Comparison of ENCODE assay signal across 9 mouse cellular contexts in genomic region chr13:37866846-37867245, GRCm38 (mm10).
A peak's percentile ranks its signal among the peaks of the same experiment; 100 is the strongest.
DNase-seq lines count a peak whose midpoint lies in the region; ATAC-seq and TF ChIP-seq lines count a peak whose summit lies in the region.
"Had no signal": no experiment of that assay in that cellular context is flagged by ENCODE, and none has a peak within 500 bp of the region (broad histone marks: within the 10 kb centered on the region; RNA-seq: fewer than 3 reads in every experiment).

No protein-coding gene starts in this region.

- TF ChIP-seq POLR2A in myocyte (IDR thresholded peaks at IDR 0.05; ENCODE audit: insufficient read length, low read depth): no peak

- H3K9ac ChIP-seq in heart, postnatal 0 days (replicated peaks; ENCODE audit: low read depth, low read length): no peak overlapping the region
- no peak overlapping the region for H3K9ac ChIP-seq in midbrain, embryonic 11.5 days (ENCODE audit: low read length)
- H3K9ac ChIP-seq in midbrain, embryonic 13.5 days (replicated peaks): no peak overlapping the region
- H3K9ac ChIP-seq in forebrain, embryonic 16.5 days (replicated peaks; ENCODE audit: low read depth, low read length): no peak overlapping the region

- H3K9me3 ChIP-seq in heart, postnatal 0 days (replicated peaks; ENCODE audit: control insufficient read depth, low read length): no peaks in the 10 kb centered on the region
- no peaks in the 10 kb centered on the region for H3K9me3 ChIP-seq in midbrain, embryonic 11.5 days (ENCODE audit: control insufficient read depth, low read length)
- no peaks in the 10 kb centered on the region for H3K9me3 ChIP-seq in midbrain, embryonic 13.5 days
- no peaks in the 10 kb centered on the region for H3K9me3 ChIP-seq in forebrain, embryonic 16.5 days (ENCODE audit: control insufficient read depth, low read length)

- TF ChIP-seq CTCF in heart, postnatal 0 days (IDR thresholded peaks at IDR 0.05; ENCODE audit: low read depth): no peak

- TF ChIP-seq EP300 in heart, postnatal 0 days (IDR thresholded peaks at IDR 0.05; ENCODE audit: low read depth): no peak

- no peak overlapping the region for H3ac ChIP-seq in myocyte (ENCODE audit: control insufficient read depth, insufficient read length)

- H3K4me2 ChIP-seq in heart, postnatal 0 days (ENCODE audit: low read depth, low read length): no peak overlapping the region
- H3K4me2 ChIP-seq in midbrain, embryonic 11.5 days: no peak overlapping the region
- no peak overlapping the region for H3K4me2 ChIP-seq in midbrain, embryonic 13.5 days (replicated peaks)
- H3K4me2 ChIP-seq in forebrain, embryonic 16.5 days (ENCODE audit: low read length): no peak overlapping the region
- peak overlapping the region; percentile 35 for H3K4me2 ChIP-seq in myocyte (ENCODE audit: low read depth)

- no peaks in the 10 kb centered on the region; the same call in 1 of the 2 replicates for H3K36me3 ChIP-seq in heart, postnatal 0 days (replicated peaks; ENCODE audit: control insufficient read depth, insufficient read depth, low read length)
- H3K36me3 ChIP-seq in midbrain, embryonic 11.5 days (ENCODE audit: control insufficient read depth, insufficient read depth, low read length): no peaks in the 10 kb centered on the region
- H3K36me3 ChIP-seq in midbrain, embryonic 13.5 days: no peaks in the 10 kb centered on the region
- no peaks in the 10 kb centered on the region for H3K36me3 ChIP-seq in forebrain, embryonic 16.5 days (ENCODE audit: control insufficient read depth, insufficient read depth)
- no peaks in the 10 kb centered on the region for H3K36me3 ChIP-seq in myocyte (ENCODE audit: control insufficient read depth, insufficient read depth)

- H3K27ac ChIP-seq in heart, postnatal 0 days (ENCODE audit: low read depth): peak overlapping the region; percentile 67
- no peak overlapping the region for H3K27ac ChIP-seq in midbrain, embryonic 11.5 days (ENCODE audit: low read depth, low read length)
- no peak overlapping the region for H3K27ac ChIP-seq in midbrain, embryonic 13.5 days
- no peak overlapping the region for H3K27ac ChIP-seq in forebrain, embryonic 16.5 days (ENCODE audit: low read length)

- H3K4me1 ChIP-seq in heart, postnatal 0 days (ENCODE audit: control insufficient read depth, insufficient read depth): peaks cover 38% of the 10 kb centered on the region
- H3K4me1 ChIP-seq in midbrain, embryonic 11.5 days (ENCODE audit: control insufficient read depth, insufficient read depth, low read length): peaks cover 13% of the 10 kb centered on the region; the same call in 1 of the 2 replicates
- H3K4me1 ChIP-seq in midbrain, embryonic 13.5 days (replicated peaks): peaks cover 28% of the 10 kb centered on the region
- 0 out of 2 replicates have a peak, but pooled peaks cover 2% of the 10 kb centered on the region for H3K4me1 ChIP-seq in forebrain, embryonic 16.5 days (replicated peaks; ENCODE audit: control insufficient read depth, insufficient read depth, low read length)

- peaks cover 97% of the 10 kb centered on the region for H3K79me2 ChIP-seq in myocyte (ENCODE audit: control insufficient read depth, insufficient read depth)

- WGBS in heart, postnatal 0 days: 32% methylated on average over 3 of the region's 3 CpGs
- WGBS in midbrain, embryonic 11.5 days: 38% methylated on average over 3 of the region's 3 CpGs
- 41% methylated on average over 3 of the region's 3 CpGs for WGBS in midbrain, embryonic 13.5 days
- WGBS in forebrain, embryonic 16.5 days: 31% methylated on average over 3 of the region's 3 CpGs

- no peak overlapping the region for H3K4me3 ChIP-seq in heart, postnatal 0 days (ENCODE audit: low read depth, low read length)
- H3K4me3 ChIP-seq in midbrain, embryonic 11.5 days (ENCODE audit: low read depth, low read length): no peak overlapping the region
- H3K4me3 ChIP-seq in midbrain, embryonic 13.5 days (replicated peaks): no peak overlapping the region
- H3K4me3 ChIP-seq in forebrain, embryonic 16.5 days (replicated peaks; ENCODE audit: low read length): no peak overlapping the region
- no peak overlapping the region for H3K4me3 ChIP-seq in myocyte

- no peak for DNase-seq in heart, postnatal 0 days (ENCODE audit: low spot score)
- no peak for DNase-seq in heart, postnatal 10 days
- peak; percentile 79 for DNase-seq in midbrain, embryonic 11.5 days (ENCODE audit: low spot score, missing footprints)
- no peak for DNase-seq in layer of hippocampus, adult 9-11 months
- DNase-seq: adrenal gland, adult 8-10 months; cerebellum, adult 18-20 months had no signal

- ATAC-seq in heart, postnatal 0 days (ENCODE audit: insufficient read depth, low read depth): peak; percentile 74; the same call in 1 of the 2 replicates
- ATAC-seq in midbrain, embryonic 11.5 days (ENCODE audit: low FRiP score): 0 out of 2 replicates have a peak, but pooled peaks have one; percentile 62
- ATAC-seq in midbrain, embryonic 13.5 days: no peak
- peak; percentile 82 for ATAC-seq in forebrain, embryonic 16.5 days

- intact Hi-C loops in heart, postnatal 10 days (cut with DNase I): no loop called here

- H3K27me3 ChIP-seq in heart, postnatal 0 days (ENCODE audit: control insufficient read depth, insufficient read depth, low read length): no peaks in the 10 kb centered on the region
- no peaks in the 10 kb centered on the region for H3K27me3 ChIP-seq in midbrain, embryonic 11.5 days (ENCODE audit: control insufficient read depth, insufficient read depth, low read length)
- no peaks in the 10 kb centered on the region for H3K27me3 ChIP-seq in midbrain, embryonic 13.5 days
- no peaks in the 10 kb centered on the region for H3K27me3 ChIP-seq in forebrain, embryonic 16.5 days (replicated peaks; ENCODE audit: control insufficient read depth, insufficient read depth, low read length)
- H3K27me3 ChIP-seq in myocyte (ENCODE audit: control insufficient read depth, insufficient read depth, insufficient read length): no peaks in the 10 kb centered on the region

TF ChIP-seq in myocyte, 11 proteins besides CTCF, POLR2A, EP300 and RAD21:
- TF ChIP-seq MYOD1 (IDR thresholded peaks at IDR 0.05; ENCODE audit: control insufficient read depth in 1 of 3, insufficient read length in 2 of 3, low read depth in 2 of 3): no peak
- no peak for TF ChIP-seq POLR2AphosphoS2 (IDR thresholded peaks at IDR 0.05; ENCODE audit: insufficient read length, low read depth)
- TF ChIP-seq E2F4 (IDR thresholded peaks at IDR 0.05; ENCODE audit: insufficient read depth): no peak
- no peak for TF ChIP-seq CEBPB (IDR thresholded peaks at IDR 0.05; ENCODE audit: insufficient read depth, poor library complexity, severe bottlenecking)
- TF ChIP-seq MYOG (IDR thresholded peaks at IDR 0.05; ENCODE audit: control insufficient read depth in 1 of 3, insufficient read depth in 1 of 3, insufficient read length in 2 of 3, low read depth in 2 of 3): no peak
- TF ChIP-seq USF1 (IDR thresholded peaks at IDR 0.05; ENCODE audit: low read depth): peak; percentile 53
- no peak for TF ChIP-seq REST (IDR thresholded peaks at IDR 0.05; ENCODE audit: insufficient read depth, insufficient read length)
- no peak for TF ChIP-seq SRF (IDR thresholded peaks at IDR 0.05; ENCODE audit: control insufficient read depth, insufficient read length, low read depth)
- no peak for TF ChIP-seq TCF3 (IDR thresholded peaks at IDR 0.05; ENCODE audit: insufficient read length, low read depth)
